Mouse (Mus musculus) R1 (cell line): ENCODE results near the gene Tnnt2.
A peak's percentile ranks its signal among the peaks of the same experiment; 100 is the strongest.

Source experiments
- DNase-seq: peaks from one replicate; pipeline ENCODE4 v3.0.0-alpha.2; 2018; ENCODE audit warnings: low read depth, low spot score

Tnnt2 gene

GRCm38 (mm10) chr1:135835716-135836483 lies at the start of gene Tnnt2:
Tnnt2 (plus strand) TSS chr1:135836354.
- no peak for DNase-seq

GRCm38 (mm10) chr1:135787799-135788198 lies 48.4 kb upstream of the Tnnt2 start:
- peak; percentile 90 for DNase-seq

- peak; percentile 71 for DNase-seq
Measured at GRCm38 (mm10) chr1:135788708-135789107, 47.4 kb upstream of the Tnnt2 start.

GRCm38 (mm10) chr1:135789815-135790214 lies 46.3 kb upstream of the Tnnt2 start:
- DNase-seq, result peak; percentile 86

- peak; percentile 97 for DNase-seq
Measured at GRCm38 (mm10) chr1:135792143-135792939, 43.8 kb upstream of the Tnnt2 start.

- DNase-seq, result no peak
Measured at GRCm38 (mm10) chr1:135793370-135794215, 42.6 kb upstream of the Tnnt2 start.

- DNase-seq, result peak; percentile 48
Measured at GRCm38 (mm10) chr1:135794216-135795134, 41.7 kb upstream of the Tnnt2 start.

- no peak for DNase-seq
Measured at GRCm38 (mm10) chr1:135798492-135798891, 37.7 kb upstream of the Tnnt2 start.

GRCm38 (mm10) chr1:135799109-135799627 lies 37.0 kb upstream of the Tnnt2 start:
- no peak for DNase-seq

- DNase-seq, result no peak
Measured at GRCm38 (mm10) chr1:135800192-135800950, 35.8 kb upstream of the Tnnt2 start.

- no peak for DNase-seq
Measured at GRCm38 (mm10) chr1:135807546-135807945, 28.6 kb upstream of the Tnnt2 start.

GRCm38 (mm10) chr1:135810180-135810579 lies 26.0 kb upstream of the Tnnt2 start:
- DNase-seq, result no peak

GRCm38 (mm10) chr1:135811016-135811646 lies 25.0 kb upstream of the Tnnt2 start:
- DNase-seq, result peak; percentile 76

- no peak for DNase-seq
Measured at GRCm38 (mm10) chr1:135812205-135812604, 23.9 kb upstream of the Tnnt2 start.

GRCm38 (mm10) chr1:135812618-135813017 lies 23.5 kb upstream of the Tnnt2 start:
- DNase-seq, result no peak

GRCm38 (mm10) chr1:135813071-135813470 lies 23.1 kb upstream of the Tnnt2 start:
- DNase-seq, result no peak

- DNase-seq, result no peak
Measured at GRCm38 (mm10) chr1:135813687-135814395, 22.3 kb upstream of the Tnnt2 start.

- no peak for DNase-seq
Measured at GRCm38 (mm10) chr1:135814531-135814930, 21.6 kb upstream of the Tnnt2 start.

- no peak for DNase-seq
Measured at GRCm38 (mm10) chr1:135817595-135817994, 18.6 kb upstream of the Tnnt2 start.
